Mouse (Mus musculus): ENCODE results near the gene Fto.

GRCm38 (mm10) chr8:91545561-91545960 is 232.2 kb downstream of the Fto start:
- TF ChIP-seq CTCF (IDR thresholded peaks at IDR 0.05; ENCODE audit: insufficient read depth, low read length) = no peak
- TF ChIP-seq POLR2A (IDR thresholded peaks at IDR 0.05; ENCODE audit: borderline replicate concordance, extremely low read depth, low read depth, low read length) = no peak

Data from lung, adult 2 months (tissue).